Mouse (Mus musculus): Measurements from ENCODE around the gene Cmah.

Cmah gene

DNA sequence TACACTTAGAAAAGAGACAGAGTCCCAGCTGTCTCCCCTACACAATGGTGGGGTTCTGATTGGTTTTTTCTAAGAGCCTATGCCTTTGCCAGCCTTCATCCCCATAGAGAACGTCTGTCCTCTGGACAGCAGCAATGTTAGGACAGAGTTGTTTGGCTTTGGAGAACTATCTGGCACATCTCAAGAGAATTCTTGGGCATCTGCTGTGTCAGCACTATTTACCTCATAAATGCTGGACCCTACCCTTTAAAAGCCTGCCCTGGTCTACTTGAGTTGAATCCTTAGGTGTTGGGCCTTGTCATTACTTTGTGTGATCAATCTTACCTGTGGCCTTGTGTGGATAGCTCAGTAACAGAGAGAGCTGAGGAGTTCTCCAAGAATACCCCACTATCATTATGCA, 90.8 kb downstream of the Cmah start:
- no peak for DNase-seq (ENCODE audit: low spot score)

DNA sequence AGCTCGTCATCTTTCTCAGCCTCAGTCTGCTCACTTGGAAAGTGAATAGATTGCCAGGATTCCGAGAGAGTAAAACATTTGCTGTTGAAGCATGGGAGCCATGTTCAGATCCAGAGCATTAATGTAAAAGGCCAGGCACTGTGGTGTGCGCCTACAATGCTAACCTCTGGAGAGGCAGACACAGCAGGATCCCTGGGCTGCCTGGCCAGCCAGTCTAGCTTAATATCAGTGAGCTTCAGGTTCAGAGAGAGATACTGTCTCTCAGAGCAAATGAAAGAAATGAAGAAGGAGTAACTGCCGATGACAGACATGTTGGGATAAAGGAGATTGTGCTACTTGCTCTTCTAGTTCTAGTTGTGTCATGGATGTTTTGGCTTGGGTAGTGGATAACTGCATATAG, 91.6 kb downstream of the Cmah start:
- no peak for DNase-seq (ENCODE audit: low spot score)

DNA sequence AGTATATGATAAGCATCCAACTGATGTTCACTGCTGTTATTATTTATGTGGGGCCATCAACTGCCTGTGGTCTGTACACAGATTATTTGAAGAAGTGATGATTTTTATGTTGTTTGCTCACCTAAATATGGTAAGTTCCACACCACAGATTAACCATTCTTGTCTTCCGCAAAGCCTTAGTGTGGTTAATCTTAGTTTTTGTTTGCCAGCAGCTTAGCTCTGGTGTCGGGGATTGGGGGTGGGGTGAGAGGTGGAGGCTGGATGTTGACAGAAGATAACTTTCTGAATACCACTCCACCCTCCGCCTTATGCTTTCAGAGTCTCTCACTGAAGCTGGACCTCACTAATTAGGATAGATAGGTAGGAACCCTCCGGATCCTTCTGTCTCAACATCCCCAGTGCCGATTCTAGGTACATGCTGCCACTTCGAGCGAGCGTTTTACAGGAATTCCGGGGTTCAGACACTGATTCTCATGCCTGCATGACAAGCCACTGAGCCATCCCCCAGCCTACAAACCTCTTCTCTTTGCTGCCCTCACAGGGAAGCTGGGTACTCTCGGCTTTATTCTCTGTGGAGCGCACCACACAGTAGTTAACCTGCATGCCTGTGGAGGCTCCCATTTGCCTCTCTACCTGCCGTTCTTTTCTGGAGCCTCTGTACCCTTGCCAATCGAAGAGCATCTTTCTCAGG, 92.5 kb downstream of the Cmah start:
- no peak for DNase-seq (ENCODE audit: low spot score)

DNA sequence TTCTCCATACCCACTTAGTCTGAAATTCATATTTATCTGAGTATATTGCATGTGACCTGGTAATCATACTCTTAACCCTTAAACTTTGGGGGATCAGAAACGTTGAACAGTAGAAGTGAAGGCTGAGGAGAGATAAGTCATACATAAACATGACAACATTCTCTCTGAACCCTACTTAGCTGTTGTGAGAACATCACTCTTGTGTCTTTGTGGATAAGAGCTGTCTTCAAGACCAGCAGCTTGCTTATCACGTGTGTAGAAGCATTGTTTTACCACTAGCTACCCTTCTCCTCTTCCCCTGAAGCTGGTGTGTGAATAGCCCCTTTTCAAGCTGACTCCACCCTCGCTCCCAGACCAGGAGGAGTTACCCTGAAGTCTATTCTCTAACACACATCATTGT, 94.8 kb downstream of the Cmah start:
- no peak for DNase-seq (ENCODE audit: low spot score)

DNA sequence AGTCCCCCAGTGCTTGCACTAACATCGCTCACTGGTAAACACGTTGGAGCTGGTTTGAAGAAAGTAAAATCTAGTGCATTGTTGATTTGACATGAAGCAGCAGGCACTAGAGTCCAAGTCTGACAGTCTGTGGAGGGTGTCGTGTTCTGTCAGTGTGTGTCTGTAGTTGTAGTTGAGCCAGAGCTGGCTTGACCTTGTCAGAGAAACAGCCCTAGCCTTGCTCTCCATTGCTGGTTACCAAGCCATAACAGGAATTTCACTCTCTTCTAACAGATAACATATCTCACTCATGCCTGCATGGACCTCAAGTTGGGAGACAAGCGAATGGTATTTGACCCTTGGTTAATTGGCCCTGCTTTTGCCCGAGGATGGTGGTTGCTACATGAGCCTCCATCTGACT, 103.0 kb downstream of the Cmah start:
- DNase-seq (ENCODE audit: low spot score), result no peak

DNA sequence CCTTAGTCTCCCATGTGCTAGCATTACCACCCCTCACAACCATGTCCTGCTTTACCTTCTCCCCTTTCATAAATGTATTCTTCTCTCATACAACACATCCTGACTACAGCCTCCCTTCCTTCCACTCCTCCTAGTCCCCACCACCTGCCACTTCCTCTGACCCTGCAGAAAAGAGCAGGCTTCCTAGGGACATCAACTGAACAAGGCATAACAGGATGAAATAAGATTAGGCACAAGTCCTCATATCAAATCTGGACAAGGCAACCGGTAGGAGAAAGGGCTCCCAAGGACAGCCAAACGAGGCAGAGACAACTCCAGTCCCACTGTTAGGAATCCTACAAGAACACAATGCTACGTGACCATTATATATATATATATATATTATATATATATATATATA, 104.4 kb downstream of the Cmah start:
- no peak for DNase-seq (ENCODE audit: low spot score)

DNA sequence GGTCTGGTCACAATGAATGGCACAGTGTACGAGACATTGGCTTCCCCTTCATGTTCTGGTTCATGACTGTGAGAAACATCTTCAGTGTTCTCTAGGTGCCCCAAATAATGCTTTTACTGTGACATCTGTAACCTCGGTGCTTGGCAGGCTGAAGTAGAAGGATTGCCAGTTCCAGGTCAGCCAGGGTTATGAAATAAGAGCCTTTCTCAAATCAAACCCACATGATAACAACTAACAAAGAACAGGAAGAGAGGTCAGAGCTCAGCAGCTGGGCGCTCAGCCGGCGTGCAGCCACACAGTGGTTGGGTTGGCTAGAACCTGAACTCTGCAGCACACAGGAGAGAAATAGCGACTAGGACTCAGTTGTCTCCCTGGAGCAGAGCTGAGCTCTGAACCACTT, 115.1 kb downstream of the Cmah start:
- no peak for DNase-seq (ENCODE audit: low spot score)

DNA sequence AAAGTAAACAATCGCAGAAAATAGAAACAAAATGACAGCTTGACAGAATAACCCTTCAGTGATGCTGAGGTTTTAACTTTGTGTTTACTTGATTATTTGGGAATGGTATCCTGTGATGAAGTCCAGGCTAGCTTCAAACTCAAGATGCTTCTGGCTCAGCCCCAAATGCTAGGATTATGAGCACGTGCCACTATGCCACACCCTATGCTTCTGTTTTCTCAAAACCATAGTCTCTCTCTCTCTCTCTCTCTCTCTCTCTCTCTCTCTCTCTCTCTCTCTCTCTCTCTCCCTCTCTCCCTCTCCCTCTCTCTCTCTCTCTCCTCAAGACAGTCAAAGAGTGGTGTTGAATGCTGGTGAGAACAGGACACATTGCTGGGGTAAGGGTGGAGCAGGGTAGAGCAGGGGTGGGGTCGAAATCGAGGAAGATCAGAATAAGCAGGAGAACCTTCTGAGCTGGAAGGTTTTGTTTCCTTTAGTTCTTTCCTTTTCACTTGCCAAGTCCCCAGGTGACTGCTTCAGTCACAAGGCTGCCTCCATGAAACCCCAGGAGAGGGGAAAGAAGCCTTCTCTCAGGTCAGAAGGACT, 116.7 kb downstream of the Cmah start:
- no peak for DNase-seq (ENCODE audit: low spot score)

DNA sequence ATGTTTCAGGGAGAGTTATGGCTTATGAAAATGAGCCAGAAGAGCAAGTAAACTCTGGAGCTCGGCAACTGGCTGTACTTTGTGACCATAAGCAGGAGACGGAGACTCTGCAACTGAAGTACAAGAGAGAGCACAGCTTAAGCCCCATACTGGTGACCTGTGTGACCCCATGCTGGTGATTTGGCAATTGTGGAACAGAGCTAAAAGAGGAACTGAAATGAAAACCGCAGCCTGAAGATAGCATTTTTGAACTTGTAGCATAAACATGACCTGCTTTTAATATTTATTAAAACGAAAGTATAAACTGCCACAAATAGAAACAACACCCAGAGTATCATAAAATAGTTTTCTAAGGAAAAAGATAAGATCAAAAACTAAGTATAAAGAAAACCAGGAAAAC, 117.5 kb downstream of the Cmah start:
- no peak for DNase-seq (ENCODE audit: low spot score)

DNA sequence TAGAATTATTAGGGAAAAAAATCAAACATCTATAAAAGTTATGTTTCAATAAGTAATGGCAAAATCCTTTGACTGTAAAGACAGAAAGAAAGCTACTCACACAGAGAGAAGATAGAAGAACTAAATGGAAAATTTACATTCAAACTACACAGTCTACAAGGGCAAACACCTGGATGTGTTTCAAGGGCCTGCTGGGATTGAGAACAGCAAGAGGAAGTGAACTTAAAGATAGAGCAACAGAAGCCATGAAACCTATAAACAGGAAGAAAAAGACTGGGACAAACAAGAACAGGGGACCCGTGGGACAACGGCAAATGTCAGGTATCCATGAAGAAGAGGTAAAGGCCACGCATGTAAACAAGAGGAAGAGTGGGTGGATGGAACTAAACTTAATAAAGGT, 118.0 kb downstream of the Cmah start:
- no peak for DNase-seq (ENCODE audit: low spot score)

DNA sequence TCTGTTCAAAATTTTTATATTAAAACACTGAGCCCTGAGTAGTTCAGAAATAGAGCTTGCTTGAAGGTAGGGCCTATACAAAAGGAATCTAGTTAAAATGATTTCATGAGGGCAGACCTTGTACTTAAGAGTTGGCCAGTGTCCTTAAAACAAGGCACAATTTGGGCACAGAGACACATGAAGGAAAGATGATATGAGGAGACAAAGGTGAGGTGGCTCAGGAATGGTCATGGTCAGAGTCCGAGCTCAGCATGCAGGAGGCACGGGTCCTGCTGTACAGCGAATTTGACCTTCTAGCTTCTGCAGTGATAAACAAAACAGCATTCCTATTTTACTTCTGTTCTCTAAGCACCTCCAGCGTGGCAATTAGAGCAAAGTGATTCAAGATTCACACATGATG, 118.9 kb downstream of the Cmah start:
- no peak for DNase-seq (ENCODE audit: low spot score)

DNA sequence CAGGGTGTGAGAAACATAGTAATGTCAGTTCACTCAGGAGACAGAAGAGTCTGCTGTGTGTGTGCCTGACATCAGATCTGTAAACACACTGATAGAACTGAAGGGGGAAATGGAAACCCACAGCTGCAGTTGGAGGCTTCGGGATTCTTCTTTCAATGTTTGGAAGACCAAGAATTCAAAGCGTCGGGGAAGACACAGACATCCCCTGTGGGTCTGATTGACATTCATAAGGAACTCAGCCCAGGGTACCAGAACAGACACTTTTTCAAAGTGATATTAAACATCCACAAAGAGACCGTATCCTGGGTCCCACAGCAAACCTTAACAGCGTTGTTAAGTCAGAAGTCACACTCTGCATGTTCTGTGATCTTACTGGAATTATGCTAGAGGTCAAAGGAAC, 119.8 kb downstream of the Cmah start:
- DNase-seq (ENCODE audit: low spot score), result no peak

DNA sequence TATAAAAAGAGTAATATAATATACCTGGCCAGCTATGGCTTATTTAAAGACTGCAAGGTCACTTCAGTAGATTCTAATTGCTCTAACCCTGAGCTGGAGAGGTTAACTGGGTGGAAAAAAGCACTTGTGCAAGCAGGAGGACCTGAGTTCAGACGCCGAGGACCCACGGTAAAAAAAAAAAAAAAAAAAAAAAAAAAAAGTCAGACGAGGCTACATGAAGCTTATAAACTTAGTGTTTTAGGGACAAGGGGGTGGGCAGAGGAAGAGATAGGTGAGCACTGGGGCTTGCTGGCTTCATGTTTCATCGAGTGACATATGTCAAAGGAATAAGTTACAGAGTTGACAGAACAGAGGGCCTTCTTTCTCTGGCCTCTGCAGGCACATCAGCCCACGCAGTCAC, 121.4 kb downstream of the Cmah start:
- no peak for DNase-seq (ENCODE audit: low spot score)

DNA sequence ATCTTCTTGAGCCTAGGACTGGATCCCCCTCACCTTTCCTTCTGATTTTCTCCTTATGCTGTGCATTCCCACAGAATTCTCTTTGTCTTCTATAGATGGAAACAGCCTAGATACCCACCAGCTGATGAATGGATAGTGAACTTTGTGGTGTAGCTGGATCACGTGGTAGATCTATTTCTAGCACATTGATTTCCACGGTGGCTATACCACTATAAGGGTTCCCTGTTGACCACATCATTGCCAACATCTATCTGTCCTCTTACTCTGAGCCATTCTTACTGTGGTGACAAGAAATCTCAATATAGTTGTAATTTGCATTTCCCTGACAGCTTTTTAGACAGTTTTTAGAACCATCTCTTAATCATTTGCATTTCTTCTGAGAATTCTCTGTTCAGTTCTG, 124.3 kb downstream of the Cmah start:
- DNase-seq (ENCODE audit: low spot score), result no peak

DNA sequence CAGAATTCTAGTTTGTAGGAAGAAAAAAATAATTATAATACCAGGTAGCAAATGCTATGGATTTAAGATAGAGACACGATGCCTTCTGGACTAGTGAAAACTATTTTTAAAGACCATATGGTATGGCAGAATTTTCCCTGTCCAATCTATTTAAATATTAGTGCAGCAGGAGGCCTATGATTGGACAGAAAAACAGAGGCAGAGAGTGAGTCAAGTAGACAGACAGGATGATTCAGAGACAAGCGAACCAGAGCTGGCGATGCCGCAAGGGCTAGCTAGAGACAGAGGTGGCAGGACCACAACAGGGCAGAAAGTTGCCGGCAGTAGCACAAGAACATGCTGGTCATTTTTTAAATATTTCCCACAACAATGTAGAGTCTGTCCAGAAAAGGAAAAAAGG, 126.5 kb downstream of the Cmah start:
- no peak for DNase-seq (ENCODE audit: low spot score)

DNA sequence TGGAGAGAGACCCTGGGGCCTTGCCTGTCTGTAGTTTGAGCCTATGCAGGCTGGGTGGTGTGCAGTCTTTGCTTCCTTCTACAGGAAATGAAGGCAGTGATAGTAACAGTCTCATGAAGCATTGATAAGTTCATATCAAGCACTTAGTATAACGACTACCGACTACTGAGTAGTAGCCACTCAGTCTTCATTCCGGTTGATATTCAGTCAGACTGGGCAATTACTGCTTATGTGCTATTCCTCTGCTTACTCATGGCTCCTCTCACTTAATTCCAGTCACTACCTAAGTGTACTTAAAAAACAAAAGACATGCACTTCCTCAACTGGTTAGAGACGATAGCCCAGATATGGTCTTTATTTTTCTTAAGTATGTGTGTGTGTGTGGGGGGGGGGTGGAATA, 129.2 kb downstream of the Cmah start:
- DNase-seq (ENCODE audit: low spot score), result no peak

DNA sequence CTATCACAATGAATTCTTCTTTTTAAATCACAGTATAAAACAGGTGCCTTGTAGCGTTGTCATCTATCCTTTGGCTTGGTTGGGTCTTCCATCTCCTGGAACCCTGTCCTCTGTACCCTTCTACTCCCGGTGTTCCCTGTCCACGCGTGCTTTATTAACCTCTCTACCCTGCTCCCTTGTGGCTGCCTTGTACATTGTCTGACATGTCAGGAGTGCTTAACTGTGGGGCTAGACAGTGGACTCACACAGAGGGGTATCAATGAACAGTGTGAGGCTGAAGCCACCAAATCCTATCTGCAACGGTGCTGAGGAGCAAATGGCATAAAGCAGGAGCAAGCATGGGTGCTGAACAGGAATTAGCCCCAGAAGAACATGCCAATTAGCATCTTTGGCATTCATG, 133.3 kb downstream of the Cmah start:
- DNase-seq (ENCODE audit: low spot score), result no peak

DNA sequence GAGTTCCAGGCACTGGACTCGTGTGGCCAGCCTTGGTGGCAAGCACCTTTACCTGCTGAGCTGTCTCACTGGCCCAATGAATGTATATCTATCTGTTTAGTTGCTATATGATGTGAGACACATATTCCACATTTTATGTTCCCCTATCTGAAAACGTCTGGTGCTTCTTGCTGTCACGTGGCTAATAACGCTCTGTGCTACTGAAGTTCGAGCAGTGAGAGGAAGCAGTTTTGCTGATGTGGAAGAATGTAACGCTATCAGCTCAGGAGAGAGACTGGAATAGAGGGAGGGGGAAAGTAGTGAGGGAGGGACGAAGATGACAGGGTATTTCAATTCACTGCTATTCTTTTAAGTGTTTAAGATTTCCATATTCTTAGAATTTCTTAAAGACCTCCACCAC, 136.6 kb downstream of the Cmah start:
- DNase-seq (ENCODE audit: low spot score), result no peak

DNA sequence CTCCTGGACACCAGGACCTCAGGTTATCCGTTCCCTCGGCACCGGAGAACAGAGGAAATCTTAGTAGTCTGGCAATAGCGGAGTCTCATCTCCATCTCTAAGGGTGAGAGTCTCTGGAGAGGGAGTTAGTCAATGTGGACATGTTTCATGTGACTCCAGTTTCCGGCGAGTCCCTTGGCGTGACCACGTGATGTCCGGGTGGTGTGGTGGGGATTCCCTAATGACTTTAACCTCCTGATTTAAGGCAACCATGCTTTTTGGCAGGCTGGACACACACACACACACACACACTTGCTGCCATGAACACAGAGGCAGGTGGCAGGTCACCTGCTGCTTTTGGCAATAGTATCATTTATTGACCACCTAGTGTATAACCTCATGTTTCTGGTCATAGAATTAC, 138.8 kb downstream of the Cmah start:
- DNase-seq (ENCODE audit: low spot score), result no peak

DNA sequence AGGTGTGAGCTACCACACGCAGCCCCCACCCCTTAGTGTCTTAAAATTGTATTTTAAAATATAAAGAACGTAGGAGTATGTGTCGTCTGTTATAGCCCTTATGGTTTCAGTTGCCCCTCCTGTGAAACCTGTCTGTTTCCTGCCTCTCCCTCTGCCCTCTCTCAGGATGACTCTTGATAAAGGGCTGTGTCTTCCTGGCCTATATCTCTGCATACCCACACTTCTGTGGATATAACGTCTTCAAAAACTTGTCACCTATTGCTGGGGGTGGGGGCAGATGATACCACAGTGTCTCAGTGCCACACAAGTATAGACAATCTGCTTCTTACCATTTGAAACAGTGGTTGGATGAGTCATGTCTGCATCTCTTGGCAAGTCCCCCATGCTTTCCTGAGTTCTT, 140.6 kb downstream of the Cmah start:
- no peak for DNase-seq (ENCODE audit: low spot score)

DNA sequence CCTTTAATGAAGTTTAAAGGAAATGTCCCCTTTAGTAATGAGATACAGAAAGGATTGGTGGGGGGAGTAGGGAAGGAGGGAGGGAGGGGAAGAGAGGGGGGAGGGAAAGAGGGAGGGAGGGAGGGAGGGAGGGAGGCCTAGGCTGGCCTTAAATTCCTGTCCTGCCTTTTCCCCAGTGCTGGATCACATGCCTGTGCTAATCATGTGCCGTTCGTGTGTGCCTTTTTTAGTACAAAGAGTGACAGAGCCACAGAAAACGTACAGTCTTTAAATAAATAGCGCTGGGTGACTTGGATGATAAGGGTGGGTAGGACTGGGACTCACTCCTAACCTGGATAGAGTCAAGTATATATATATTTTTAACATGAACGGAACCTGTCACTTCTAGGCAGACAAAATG, 150.4 kb downstream of the Cmah start:
- no peak for DNase-seq (ENCODE audit: low spot score)

DNA sequence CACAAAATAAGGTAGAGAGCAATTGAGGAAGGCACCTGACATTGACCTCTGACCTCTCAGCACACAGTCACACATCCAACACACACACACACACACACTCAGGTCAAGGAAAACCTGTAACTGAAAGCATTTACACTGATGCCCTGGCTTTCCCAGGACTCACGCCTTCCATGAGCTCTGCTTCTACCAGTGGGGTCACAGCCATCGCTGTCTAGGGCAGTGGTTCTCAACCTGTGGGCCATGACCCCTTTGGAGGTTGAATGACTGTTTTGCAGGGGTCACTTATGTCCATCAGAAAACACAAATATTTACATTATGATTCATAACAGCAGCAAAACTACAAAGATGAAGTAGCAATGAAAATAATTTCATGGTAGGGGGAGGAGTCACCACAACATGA, 152.3 kb downstream of the Cmah start:
- DNase-seq (ENCODE audit: low spot score), result no peak

DNA sequence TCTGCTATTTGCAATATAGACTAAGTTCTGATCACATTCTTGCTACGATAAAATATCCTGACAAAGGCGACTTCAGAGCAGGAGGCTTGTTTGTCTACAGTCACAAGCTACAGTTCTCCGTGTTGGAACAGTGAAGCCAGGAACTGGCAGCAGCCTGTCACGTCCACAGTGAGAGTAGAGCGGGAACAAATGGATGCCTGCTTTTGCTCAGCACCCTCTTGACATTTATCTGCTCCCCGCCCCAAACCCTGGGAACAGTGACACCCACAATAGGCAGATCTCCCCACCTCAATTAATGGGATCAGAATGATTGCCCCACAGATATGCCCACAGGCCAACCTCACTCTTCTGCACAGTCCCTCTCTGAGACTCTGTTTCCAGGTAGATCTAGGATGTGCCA, 153.6 kb downstream of the Cmah start:
- no peak for DNase-seq (ENCODE audit: low spot score)

DNA sequence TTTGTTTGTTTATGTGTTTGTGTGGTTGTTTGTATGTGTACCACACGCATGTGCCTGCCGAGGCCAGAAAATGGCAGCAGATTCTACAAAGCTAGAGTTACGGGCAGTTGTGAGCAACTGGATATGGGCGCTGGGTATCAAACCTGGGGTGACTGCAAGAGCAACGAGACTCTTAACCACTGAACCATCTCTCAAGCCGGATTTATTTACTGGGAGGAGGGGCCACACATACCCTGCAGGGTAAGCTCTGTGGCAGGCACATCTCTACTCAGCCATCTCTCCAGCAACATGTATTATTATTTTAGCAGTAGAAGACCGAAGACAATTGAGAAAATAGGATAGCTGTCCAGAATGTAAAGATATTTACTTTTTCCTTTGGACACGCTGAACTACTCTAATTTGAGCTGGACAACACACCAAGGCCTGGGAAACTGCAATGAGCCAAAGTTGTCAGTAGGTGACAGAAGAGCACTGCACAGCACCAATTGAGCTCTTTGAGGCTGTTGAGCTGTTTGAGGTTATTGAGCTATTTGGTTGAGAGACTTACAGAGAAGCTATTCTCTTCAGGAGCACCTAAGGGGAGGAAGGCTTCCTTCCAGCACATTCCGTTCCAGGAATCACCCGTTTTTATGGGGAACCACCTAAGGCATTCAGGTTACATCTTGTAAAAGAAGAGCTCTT, 154.6 kb downstream of the Cmah start:
- peak; percentile 83 for DNase-seq (ENCODE audit: low spot score)

Measured in retina, embryonic 14.5 days (tissue).